Mouse (Mus musculus) gastrocnemius, postnatal 10 days (tissue): ENCODE results near the gene Mbnl2. TPM values are rescaled to one million over a fixed set of nuclear protein-coding genes. Genes with fewer than 3 reads are reported as not detected.
"Not testable (repeated sequence)": the region's sequence is repeated elsewhere in the genome, so short reads cannot be mapped to it uniquely, and the experiment has no call there.

Experiments used
- DNase-seq: peaks from one replicate; pipeline ENCODE4 v3.0.0; 2021; ENCODE audit warnings: mixed read lengths
- total RNA-seq, 2 experiments: library from RNA; stranded (reverse); gene quantifications; 2 replicates each; pipeline ENCODE4 v1.2.3; 2021

Mbnl2 gene
- total RNA-seq, 2 experiments from 2014 or later, result 213 to 224 TPM

- DNase-seq, result no peak
Observed at GRCm38 (mm10) chr14:120357321-120358070, 82.0 kb downstream of the Mbnl2 start.

- not testable (repeated sequence) for DNase-seq
Observed at GRCm38 (mm10) chr14:120359608-120360007, 84.1 kb downstream of the Mbnl2 start.

GRCm38 (mm10) chr14:120361121-120361520 lies 85.7 kb downstream of the Mbnl2 start:
- no peak for DNase-seq

GRCm38 (mm10) chr14:120362409-120362992 lies 87.0 kb downstream of the Mbnl2 start:
- DNase-seq, result no peak

GRCm38 (mm10) chr14:120363090-120363818 lies 87.8 kb downstream of the Mbnl2 start:
- DNase-seq, result no peak

- DNase-seq, result no peak
Observed at GRCm38 (mm10) chr14:120365088-120365487, 89.6 kb downstream of the Mbnl2 start.

GRCm38 (mm10) chr14:120366962-120367361 lies 91.5 kb downstream of the Mbnl2 start:
- DNase-seq, result no peak

GRCm38 (mm10) chr14:120367589-120367988 lies 92.1 kb downstream of the Mbnl2 start:
- no peak for DNase-seq

- DNase-seq, result no peak
Observed at GRCm38 (mm10) chr14:120368456-120368855, 93.0 kb downstream of the Mbnl2 start.

- no peak for DNase-seq
Observed at GRCm38 (mm10) chr14:120368914-120369391, 93.5 kb downstream of the Mbnl2 start.

- DNase-seq, result no peak
Observed at GRCm38 (mm10) chr14:120370044-120370443, 94.6 kb downstream of the Mbnl2 start.

- DNase-seq, result no peak
Observed at GRCm38 (mm10) chr14:120370631-120371030, 95.2 kb downstream of the Mbnl2 start.

GRCm38 (mm10) chr14:120371174-120371573 lies 95.7 kb downstream of the Mbnl2 start:
- DNase-seq, result no peak

- no peak for DNase-seq
Observed at GRCm38 (mm10) chr14:120373026-120374024, 97.9 kb downstream of the Mbnl2 start.

GRCm38 (mm10) chr14:120374786-120375185 lies 99.3 kb downstream of the Mbnl2 start:
- no peak for DNase-seq

GRCm38 (mm10) chr14:120377192-120377591 lies 101.7 kb downstream of the Mbnl2 start:
- DNase-seq, result no peak

GRCm38 (mm10) chr14:120378002-120378401 lies 102.5 kb downstream of the Mbnl2 start:
- DNase-seq, result no peak

GRCm38 (mm10) chr14:120379716-120380115 lies 104.2 kb downstream of the Mbnl2 start:
- DNase-seq, result no peak

- DNase-seq, result no peak
Observed at GRCm38 (mm10) chr14:120381378-120382134, 106.1 kb downstream of the Mbnl2 start.

- no peak for DNase-seq
Observed at GRCm38 (mm10) chr14:120382179-120382578, 106.7 kb downstream of the Mbnl2 start.
